Mouse (Mus musculus) yolk sac, embryonic 10.5 days (tissue): ENCODE data around the gene Chn2.
A peak's percentile ranks its signal among the peaks of the same experiment; 100 is the strongest.

Source experiments
- DNase-seq: peaks from one replicate; pipeline ENCODE4 v3.0.0-alpha.2; 2017; ENCODE audit warnings: low spot score

Chn2 gene

DNA sequence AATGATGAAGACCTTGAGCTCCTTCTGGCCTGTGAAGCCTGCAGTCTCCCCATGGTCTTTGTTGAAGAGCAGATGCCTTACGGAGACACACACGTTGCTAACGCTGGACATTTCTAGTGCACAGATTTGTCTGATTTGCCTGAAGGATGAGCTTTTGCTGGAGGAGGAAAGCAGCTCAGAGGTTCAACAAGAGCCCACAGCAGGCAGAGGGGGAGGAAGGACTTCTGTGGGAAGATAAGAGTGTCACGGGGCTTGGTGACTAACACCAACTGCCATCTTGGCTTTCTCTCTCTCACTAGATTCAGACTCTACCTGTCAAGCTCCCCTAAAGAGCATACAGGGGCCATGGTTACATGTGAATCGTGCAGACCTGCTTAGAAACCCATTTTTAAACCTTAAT, 37.3 kb downstream of the Chn2 start:
- no peak for DNase-seq

DNA sequence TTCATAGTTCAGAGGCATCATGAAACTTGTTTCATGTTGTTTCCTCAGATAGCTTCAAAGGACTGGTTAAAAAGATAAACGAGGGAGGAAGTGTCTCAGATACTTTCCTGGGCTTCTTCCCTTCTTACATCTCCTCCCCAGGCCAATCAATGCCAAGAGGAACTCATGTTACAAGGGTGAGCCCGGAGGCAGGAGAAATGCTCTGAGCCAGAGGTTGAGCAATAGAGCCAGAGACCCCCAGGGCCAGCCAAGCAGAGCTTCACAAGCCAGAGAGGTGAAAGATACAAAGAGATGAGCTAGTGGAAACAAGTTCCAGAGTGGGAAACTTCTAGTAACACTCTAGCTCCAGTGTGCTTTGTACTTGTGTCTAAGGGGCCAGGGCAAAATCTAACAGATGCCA, 38.9 kb downstream of the Chn2 start:
- no peak for DNase-seq

GRCm38 (mm10) chr6:54079881-54080280, 40.5 kb downstream of the Chn2 start:
- no peak for DNase-seq

- DNase-seq, result no peak
These were observed 41.3 kb downstream of the Chn2 start for GRCm38 (mm10) chr6:54080518-54081285.

GRCm38 (mm10) chr6:54082576-54082975, 43.2 kb downstream of the Chn2 start:
- DNase-seq, result no peak

- DNase-seq, result no peak
These were observed 44.7 kb downstream of the Chn2 start for GRCm38 (mm10) chr6:54084046-54084445.

- no peak for DNase-seq
These were observed 45.7 kb downstream of the Chn2 start for GRCm38 (mm10) chr6:54085009-54085408.

DNA sequence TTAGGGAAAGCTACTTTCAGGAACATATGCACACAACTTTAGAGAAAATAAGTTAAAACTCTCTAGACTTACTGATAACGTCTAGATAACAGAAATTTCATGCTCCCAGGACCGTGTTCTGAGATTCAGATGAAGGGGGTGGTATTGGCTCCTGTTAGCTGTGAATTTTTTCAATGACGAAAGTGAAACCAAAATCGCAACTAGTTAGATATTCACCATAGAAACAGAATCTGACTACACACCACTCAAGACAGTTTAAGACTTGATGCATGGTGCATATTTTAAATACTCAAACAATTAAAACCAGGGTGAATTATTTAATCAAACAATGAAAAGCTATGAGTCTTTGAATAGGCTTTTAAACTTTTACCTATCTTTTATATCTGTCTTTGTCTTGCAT, 48.8 kb downstream of the Chn2 start:
- no peak for DNase-seq

DNA sequence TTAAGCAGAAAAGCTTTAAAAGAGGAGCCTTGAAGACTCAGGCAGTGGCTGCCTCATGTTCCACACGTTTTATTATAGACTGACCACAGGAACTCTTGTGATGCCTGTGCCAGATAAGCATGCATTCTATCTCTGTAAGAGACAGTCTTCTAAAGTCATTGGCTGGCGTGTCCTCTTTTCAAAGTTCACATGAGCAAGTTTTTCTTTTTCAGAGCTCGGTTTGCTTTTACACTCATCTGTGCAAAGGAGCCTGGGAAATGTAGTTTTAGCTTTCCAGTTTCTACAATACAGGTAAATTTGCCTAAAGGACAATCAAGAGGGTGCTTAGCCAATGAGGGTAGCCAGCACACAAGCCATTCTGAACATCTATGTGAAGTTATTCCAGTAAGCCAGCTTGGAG, 51.5 kb downstream of the Chn2 start:
- no peak for DNase-seq

DNA sequence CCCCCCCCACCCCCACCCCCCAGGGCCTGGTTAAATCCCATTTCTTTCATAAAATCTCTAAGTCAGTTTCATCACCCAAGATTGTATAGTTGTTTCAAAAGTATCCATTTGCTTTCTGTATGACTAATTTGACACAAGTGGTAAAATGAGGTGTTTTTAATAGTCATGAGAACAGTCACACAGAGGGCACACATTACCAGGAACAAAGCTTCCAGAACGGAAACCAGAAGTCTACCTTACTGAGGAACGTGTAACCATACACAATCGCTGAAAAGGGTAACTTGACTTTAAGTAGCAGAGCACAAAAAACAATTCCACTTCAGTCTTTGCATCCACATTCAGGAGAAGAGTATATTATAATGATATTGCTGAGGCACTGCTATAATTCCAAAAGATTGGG, 53.6 kb downstream of the Chn2 start:
- DNase-seq, result no peak

DNA sequence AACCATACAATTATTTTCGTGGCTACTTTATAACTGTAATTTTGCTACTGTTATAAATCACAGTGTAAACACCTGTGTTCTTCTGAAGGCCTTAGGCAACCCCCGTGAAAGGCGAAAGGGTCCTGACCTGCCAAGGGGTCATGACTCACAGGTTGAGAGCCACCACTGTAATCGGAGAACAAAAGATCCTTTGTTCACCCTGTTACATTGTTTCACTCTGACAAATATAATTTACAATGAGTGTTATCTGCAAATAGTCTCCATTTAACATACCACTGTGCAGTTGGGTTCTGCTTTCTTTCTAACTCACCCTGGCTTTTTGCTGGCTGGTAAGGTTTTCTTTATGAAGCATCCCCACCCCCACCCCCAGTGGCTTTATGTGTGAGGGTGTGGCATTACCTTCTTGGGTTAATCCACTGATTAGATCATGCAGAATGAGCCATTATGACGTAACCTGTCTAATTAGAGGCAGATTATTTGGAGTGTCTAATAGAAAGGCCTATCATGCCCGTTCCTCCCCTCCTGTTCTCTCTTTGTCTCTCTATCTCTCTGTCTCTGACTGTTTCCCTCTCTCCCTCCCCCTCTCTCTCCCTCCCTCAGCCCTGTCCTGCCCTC, 56.9 kb downstream of the Chn2 start:
- DNase-seq, result no peak

- no peak for DNase-seq
These were observed 57.5 kb downstream of the Chn2 start for GRCm38 (mm10) chr6:54096836-54097235.

GRCm38 (mm10) chr6:54098339-54098738, 59.0 kb downstream of the Chn2 start:
- DNase-seq, result no peak

- DNase-seq, result no peak
These were observed 60.3 kb downstream of the Chn2 start for GRCm38 (mm10) chr6:54099659-54100058.

GRCm38 (mm10) chr6:54102210-54102609, 62.9 kb downstream of the Chn2 start:
- no peak for DNase-seq

DNA sequence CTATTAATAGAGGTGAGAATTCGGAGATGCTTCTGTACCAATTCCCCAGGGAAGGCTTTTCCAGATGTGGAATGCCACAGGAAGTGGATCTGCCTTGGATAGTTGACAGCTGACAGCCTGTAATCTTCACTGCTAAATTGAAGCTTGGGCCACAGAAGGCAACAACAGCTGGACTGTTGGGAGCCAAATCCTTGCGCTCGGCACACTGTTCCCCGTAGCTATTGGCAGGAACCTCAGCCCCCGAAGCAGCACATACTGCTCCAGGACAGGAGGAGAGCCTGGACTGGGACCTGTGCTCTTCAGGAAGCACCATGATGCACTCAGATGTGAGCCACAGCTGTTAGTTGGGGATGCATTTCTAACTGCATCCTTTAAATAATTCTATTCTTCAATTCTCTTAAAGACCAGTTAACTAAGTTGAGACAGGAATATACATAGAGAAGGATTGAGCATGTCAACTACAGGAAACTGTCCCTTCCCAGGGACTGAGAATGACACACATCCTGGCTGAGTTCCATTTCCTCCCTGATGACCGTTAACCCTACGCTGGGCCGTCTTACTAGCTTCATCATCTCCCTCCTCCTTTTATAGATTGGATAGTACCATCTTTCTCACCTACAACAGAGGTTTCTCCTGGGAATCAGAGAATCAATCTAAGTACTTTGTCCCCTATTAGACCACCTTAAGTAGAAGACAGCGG, 64.1 kb downstream of the Chn2 start:
- DNase-seq, result no peak

- DNase-seq, result no peak
These were observed 72.1 kb downstream of the Chn2 start for GRCm38 (mm10) chr6:54111416-54111984.

DNA sequence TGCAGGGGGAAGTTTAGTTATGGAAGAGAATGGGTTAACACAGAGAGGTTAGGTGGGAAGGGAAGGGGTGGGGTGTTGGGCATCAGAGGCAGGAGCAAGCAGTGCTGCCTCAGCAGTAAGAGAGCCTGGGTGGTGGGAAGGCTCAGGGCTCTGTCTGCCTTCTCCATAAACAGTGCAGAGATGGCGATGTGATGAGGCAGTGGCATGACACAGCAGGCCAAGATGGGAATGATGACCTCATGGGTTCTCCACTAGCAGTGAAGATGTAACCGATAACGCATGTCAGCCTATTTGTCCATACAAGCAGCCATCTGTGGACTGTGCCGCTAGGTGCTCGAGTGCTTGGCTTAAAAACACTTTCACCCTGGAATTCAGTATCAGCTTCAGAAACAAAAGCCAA, 74.0 kb downstream of the Chn2 start:
- DNase-seq, result no peak

- no peak for DNase-seq
These were observed 75.1 kb downstream of the Chn2 start for GRCm38 (mm10) chr6:54114412-54114811.

DNA sequence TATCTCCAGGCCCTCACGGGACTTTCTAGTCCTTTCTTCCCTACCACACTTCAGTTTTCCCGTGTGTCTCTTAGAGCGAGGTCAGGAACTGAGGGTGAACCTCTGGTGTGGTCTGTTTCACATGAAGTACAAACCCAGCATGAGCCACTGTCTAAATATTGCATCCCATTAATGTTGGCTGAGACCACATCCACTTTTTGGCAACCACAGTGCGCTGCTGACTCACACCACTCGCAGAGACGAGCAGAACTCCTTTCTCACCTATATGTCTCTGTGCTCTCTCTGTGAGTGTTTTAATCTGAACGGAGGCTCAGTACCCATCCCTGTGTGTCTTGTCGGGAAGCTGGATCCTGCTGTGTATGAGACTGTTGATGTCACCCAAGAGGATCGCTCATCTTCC, 76.9 kb downstream of the Chn2 start:
- DNase-seq, result no peak

DNA sequence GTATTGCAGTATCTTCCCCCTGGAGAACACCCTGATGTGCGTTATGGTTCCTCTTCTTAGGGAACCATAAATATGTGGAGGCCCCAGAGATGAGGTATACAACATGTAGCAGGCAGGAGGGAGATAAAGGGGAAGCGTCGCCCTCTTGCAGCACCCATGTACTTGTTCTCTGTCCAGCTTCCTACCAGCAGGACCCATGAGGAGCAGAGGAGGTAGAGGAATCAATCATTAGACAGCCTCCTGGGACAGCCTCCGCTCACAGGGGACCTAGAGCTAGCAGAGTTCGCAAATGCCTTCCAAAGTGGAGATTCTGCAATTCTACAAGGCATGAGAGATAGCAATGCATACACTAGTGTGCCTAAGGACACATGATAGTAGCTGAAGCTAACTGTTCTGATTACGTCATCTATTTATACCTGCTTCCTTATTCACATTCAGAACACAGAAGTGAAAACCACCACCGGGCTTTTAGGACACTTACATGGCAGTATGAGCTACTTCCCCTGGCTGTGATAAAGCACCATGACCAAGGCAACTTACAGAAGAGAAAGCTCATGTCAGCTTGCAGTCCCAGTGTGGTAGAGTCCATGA, 77.7 kb downstream of the Chn2 start:
- DNase-seq, result no peak

GRCm38 (mm10) chr6:54118395-54118794, 79.0 kb downstream of the Chn2 start:
- DNase-seq, result no peak

DNA sequence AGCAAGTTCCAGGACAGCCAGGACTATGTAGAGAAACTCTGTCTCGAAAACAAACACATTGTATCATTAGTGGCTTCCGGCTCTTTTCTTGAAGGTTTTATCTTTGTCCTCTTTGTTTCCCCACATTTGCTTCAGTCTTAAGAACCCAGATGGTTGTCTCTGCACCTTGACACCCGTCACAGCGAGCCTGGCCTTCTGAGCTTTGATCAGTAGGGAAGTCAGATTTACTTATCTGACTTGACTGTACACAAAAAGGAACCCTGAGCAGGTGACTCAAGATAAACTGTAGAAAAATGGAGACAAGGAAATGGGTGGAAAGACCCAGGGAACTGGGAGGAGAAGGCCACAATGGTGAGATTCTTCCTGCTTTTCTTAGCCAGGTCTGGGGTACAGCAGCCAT, 79.5 kb downstream of the Chn2 start:
- DNase-seq, result peak; percentile 38
